Mouse (Mus musculus): Measurements from ENCODE around the gene Trhr2.

DNA sequence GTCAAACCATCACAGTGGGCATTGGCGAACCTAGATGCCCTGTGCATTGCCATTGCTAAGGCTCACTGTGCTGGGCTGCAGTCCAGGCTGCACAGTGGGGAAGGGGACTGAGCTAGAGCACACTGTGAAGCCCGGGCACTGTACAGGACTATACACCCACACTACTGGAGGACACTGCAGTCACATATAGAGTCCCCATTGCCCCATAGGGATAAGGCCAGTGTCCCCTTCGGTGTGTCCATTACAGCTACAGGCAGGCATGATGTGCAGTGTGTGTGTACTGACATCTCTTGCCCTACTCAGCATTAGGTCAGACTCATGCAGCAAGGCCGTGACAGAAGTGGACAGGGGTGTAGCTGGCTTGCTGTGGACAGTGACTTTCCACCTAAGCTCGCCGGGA is 18.8 kb downstream of the Trhr2 start:
- no peak for TF ChIP-seq CTCF (IDR thresholded peaks at IDR 0.05; ENCODE audit: low read depth, low read length)
- no peak for TF ChIP-seq POLR2A (IDR thresholded peaks at IDR 0.05; ENCODE audit: borderline replicate concordance, low read depth, low read length)

Measured in bone marrow macrophage, adult 2 months (primary cell).